Mouse (Mus musculus): Measurements from ENCODE around the gene Gla. TPM values are rescaled to one million over a fixed set of nuclear protein-coding genes. Genes with fewer than 3 reads are reported as not detected.

The Gla gene
- 10 to 100 TPM; 44.4 to 59.6 TPM for total RNA-seq (2023)

GRCm38 (mm10) chrX:134600659-134601379 is at the start of gene Gla, which contains the start of gene Hnrnph2:
Gla (minus strand) TSS chrX:134601125.
Hnrnph2 (plus strand) TSS chrX:134601179.

DNA sequence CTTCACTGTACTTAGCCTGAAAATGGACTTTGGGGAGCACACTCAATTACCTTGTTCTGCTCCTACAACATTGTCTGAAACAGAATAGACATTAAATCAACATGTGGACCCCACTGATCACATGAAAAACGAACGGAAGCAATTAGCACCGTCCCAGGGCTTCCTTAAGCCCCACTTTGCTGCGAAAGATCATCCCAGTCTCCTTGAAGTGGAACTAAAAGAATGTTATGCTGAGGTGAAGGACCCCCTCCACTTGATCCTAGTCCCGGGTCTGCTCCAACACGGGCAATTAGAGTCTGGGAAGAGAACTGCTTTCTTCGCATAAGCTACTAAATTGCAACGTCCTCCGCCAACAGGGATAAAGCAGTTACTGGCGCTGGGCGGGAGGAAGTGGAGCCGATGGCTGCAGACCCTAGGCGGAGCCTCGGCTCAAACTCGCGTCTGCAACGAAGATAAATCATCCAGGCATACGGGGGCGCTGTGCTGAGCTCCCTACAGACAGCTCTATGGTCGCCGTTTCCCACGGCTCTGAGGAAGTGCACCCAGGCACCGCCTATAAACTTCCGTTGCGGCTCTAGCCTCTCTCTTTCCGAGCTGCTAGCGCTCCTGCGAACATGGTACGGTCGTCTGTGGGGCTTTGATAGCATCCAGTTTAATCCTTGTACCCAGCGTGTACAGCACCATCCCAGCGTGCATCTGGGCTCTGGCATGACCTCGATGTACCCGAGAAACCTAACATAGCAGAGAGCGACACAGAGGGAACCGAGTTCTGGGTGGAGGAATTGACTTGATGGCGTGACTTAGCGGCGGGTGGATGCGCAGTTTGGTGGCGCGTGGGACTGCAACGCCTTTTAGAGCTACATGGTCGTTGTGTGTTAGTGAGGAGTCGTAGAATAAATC is 15.6 kb downstream of the Gla start, which contains the start of gene Rpl36a:
Gene Rpl36a, plus strand, starts transcription at position 552 of the 900 bp plus-strand sequence.

DNA sequence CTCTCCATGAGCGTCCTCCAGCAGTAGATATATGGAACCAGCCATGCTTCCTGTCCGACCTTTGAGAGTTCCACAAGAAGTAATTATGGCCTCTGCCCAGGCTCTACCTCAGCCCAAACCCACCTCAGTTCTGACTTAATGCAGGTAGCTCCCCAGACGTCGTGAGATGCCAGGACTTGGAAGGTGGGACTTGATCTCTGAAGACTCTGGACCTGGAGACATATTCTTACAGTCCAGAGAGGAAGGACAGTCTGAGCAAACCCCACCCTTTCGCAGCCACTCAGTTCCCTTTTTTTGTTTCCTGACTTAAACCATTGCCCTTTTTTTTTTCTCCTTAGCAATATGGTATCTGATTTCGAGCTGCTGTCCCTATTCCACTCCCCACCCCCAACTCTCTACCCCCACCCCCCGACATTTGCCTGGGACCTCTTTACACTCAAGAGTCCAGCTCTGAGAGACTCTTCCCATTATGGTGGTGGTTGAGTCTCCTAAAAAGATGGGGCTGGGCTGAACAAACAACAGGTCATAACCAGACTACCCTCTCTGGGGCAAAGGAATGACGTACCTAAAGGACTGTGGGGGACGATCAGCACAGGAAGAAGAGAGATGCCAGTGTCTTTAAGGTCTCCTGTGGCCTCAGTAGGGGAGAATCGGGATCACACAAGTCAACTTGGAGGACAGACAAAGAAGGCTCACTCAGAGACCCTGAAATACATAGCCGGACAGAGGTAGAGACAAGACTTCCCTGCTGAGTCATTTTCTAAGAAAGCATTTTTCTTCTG is 17.8 kb downstream of the Gla start, which contains the start of gene Btk:
Gene Btk, minus strand, starts transcription at position 683 of the 782 bp plus-strand sequence.

GRCm38 (mm10) chrX:134541145-134541954 is 59.6 kb downstream of the Gla start, which contains the start of gene Timm8a1:
Timm8a1 (minus strand) TSS chrX:134541865.

Other genes starting within 250 kb of the Gla start
- gene Drp2, start 196.6 kb downstream of the Gla start, total RNA-seq (2023), result under 1 TPM; 0.20 to 0.40 TPM
- gene Taf7l, start 124.6 kb downstream of the Gla start, total RNA-seq (2023), result not detected
- gene Timm8a1, start 59.3 kb downstream of the Gla start, total RNA-seq (2023), result 10 to 100 TPM in 1 of 2 experiments, 1 to 10 TPM in 1; 8.0 to 11.3 TPM
- gene Btk, start 17.6 kb downstream of the Gla start, total RNA-seq (2023), result 10 to 100 TPM; 71.8 to 73.6 TPM
- 100 to 1,000 TPM; 148 to 167 TPM for gene Rpl36a, start 15.5 kb downstream of the Gla start, total RNA-seq (2023)
- gene Hnrnph2, start 54 bp upstream of the Gla start, total RNA-seq (2023), result 10 to 100 TPM; 80.4 to 96.9 TPM
- gene Armcx4, start 85.4 kb upstream of the Gla start, total RNA-seq (2023), result under 1 TPM; 0.57 to 0.91 TPM
- gene Armcx1, start 116.8 kb upstream of the Gla start, total RNA-seq (2023), result under 1 TPM; 0.15 to 0.84 TPM
- gene Armcx6, start 150.3 kb upstream of the Gla start, total RNA-seq (2023), result under 1 TPM; 0.51 to 0.64 TPM
- gene Armcx3, start 155.5 kb upstream of the Gla start, total RNA-seq (2023), result 10 to 100 TPM; 10.7 to 11.9 TPM
- gene Armcx2, start 208.1 kb upstream of the Gla start, total RNA-seq (2023), result 1 to 10 TPM; 1.8 to 2.2 TPM